Mouse (Mus musculus) testis, postnatal 10 days (tissue): Measurements from ENCODE around the gene Hspbap1.

Source experiments
- DNase-seq: peaks from one replicate; pipeline ENCODE4 v3.0.0; 2021; ENCODE audit warnings: low spot score

The Hspbap1 gene

GRCm38 (mm10) chr16:35769878-35770657 is at the start of gene Hspbap1:
TSS of gene Hspbap1 (plus strand) at chr16:35770375.
- peak; percentile 97 for DNase-seq

- DNase-seq = no peak
Measured at GRCm38 (mm10) chr16:35724561-35724960, 45.6 kb upstream of the Hspbap1 start.

- DNase-seq = no peak
Measured at GRCm38 (mm10) chr16:35726601-35727000, 43.6 kb upstream of the Hspbap1 start.

- DNase-seq = no peak
Measured at GRCm38 (mm10) chr16:35729151-35729738, 40.9 kb upstream of the Hspbap1 start.

- DNase-seq = no peak
Measured at GRCm38 (mm10) chr16:35732096-35732495, 38.1 kb upstream of the Hspbap1 start.

- peak; percentile 82 for DNase-seq
Measured at GRCm38 (mm10) chr16:35734038-35734437, 36.1 kb upstream of the Hspbap1 start.

- peak; percentile 46 for DNase-seq
Measured at GRCm38 (mm10) chr16:35738096-35738767, 31.9 kb upstream of the Hspbap1 start.

GRCm38 (mm10) chr16:35739548-35739947 is 30.6 kb upstream of the Hspbap1 start:
- DNase-seq = no peak

GRCm38 (mm10) chr16:35740357-35740756 is 29.8 kb upstream of the Hspbap1 start:
- no peak for DNase-seq

GRCm38 (mm10) chr16:35740943-35741342 is 29.2 kb upstream of the Hspbap1 start:
- no peak for DNase-seq

- no peak for DNase-seq
Measured at GRCm38 (mm10) chr16:35741621-35742020, 28.6 kb upstream of the Hspbap1 start.

GRCm38 (mm10) chr16:35742251-35742937 is 27.8 kb upstream of the Hspbap1 start:
- no peak for DNase-seq

- no peak for DNase-seq
Measured at GRCm38 (mm10) chr16:35747417-35748236, 22.5 kb upstream of the Hspbap1 start.

- DNase-seq = no peak
Measured at GRCm38 (mm10) chr16:35748237-35748603, 22.0 kb upstream of the Hspbap1 start.

GRCm38 (mm10) chr16:35749385-35749784 is 20.8 kb upstream of the Hspbap1 start:
- DNase-seq = no peak

- no peak for DNase-seq
Measured at GRCm38 (mm10) chr16:35751841-35752240, 18.3 kb upstream of the Hspbap1 start.

- DNase-seq = no peak
Measured at GRCm38 (mm10) chr16:35753926-35754325, 16.2 kb upstream of the Hspbap1 start.

- no peak for DNase-seq
Measured at GRCm38 (mm10) chr16:35755502-35756334, 14.5 kb upstream of the Hspbap1 start.

- DNase-seq = no peak
Measured at GRCm38 (mm10) chr16:35756697-35757096, 13.5 kb upstream of the Hspbap1 start.

GRCm38 (mm10) chr16:35759401-35759800 is 10.8 kb upstream of the Hspbap1 start:
- DNase-seq = no peak
